Mouse (Mus musculus) ES-Bruce4 (cell line): ENCODE results near the gene Sh2d3c.

Experiments
- CTCF ChIP-seq: IDR thresholded peaks from one replicate; pipeline ENCODE4 v1.8.1; 2011; ENCODE audit warnings: low read depth, low read length
- POLR2A ChIP-seq: IDR thresholded peaks from one replicate; pipeline ENCODE4 v1.8.1; 2011; ENCODE audit warnings: low read length; ENCODE audit not compliant: insufficient read depth

GRCm38 (mm10) chr2:32673176-32673917 is 47.5 kb upstream of the Sh2d3c start:
- no peak for TF ChIP-seq CTCF
- no peak for TF ChIP-seq POLR2A
